Mouse (Mus musculus): ENCODE measurements around the gene Trim44.

Trim44 gene

DNA sequence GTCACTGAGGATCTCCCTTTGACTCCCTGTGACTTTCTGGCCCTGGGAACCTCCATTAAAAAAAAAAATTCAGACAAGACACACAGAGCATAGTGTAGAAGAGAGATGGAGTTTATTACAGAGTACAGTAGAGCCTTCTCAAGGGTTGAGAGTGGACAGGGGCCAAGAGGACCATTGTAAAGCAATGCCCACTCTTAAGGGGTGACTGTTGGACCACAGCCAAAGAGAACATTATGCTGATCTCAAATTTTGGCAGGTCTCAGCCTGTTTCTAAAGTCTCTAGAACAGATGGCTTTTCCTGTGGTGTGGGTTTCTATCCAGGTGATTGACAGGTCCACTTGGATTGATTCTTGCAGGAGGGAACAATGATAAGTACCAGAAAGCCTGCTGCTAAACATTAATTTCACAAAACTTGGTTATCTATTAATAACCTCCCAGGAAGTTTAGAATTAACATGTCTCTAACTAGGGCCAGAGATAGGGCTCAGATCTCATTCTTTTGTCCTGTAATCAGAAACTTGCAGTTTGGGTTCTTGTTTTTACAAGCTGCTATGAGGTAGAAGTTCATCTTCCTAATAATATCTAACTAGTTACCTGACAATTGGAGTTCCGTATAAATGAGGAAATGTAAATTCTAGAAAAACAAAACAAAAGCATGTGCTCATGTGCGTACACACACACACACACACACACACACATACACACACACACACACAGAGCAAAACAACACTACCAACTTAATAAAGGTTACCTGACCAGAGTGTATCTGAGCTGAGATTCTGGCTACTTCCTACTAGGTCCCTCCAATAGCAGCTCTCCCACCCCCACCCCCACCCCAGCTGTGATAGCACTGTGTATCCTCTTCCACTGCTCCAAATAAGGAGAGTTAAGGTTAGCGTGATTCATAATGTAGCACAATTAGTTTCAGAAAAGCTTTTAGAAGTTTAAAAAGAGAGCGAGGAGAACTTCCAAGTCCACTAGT, 1.0 kb downstream of the Trim44 start:
- DNase-seq (ENCODE audit: low spot score): peak; percentile 17

DNA sequence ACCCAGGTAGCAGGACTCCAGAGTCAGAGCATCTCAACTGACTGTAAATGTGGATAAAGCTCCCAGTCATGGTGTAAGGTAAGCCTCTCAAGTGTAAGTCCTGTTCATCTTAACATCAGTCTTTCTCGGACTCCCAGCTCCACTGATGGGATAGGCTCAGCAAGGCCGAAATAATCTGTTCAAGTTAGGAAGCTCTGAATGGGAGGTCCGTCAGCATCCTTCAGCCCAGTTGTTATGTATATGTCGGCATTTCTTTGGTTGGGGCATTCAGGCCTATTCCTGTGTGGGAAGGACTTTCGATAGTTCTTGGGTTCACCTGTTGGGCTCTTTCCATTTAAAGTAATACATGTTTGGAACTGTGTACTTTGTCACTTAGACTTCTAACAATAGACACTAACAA, 3.6 kb downstream of the Trim44 start:
- no peak for DNase-seq (ENCODE audit: low spot score)

GRCm38 (mm10) chr2:102403306-102403705, 4.3 kb downstream of the Trim44 start:
- no peak for DNase-seq (ENCODE audit: low spot score)

DNA sequence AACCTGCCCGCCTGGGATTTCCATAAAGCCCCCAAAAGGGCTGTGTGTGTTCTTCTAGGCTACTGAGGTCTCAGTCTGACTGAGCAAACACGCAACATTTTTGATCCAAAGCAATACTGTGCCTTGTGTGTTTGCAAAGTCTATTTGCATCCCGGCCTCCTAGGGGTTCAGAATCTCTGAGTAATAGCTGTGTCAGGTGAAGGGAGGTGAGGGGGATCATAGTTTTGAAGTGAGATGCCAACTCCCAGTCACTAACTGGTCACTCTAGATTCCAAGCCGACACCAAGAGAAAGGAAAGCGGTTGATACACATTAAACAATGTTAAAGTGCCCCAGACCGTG, 6.3 kb downstream of the Trim44 start:
- DNase-seq (ENCODE audit: low spot score): peak; percentile 11

GRCm38 (mm10) chr2:102400605-102401351, 6.8 kb downstream of the Trim44 start:
- peak; percentile 92 for DNase-seq (ENCODE audit: low spot score)

GRCm38 (mm10) chr2:102399864-102400604, 7.6 kb downstream of the Trim44 start:
- no peak for DNase-seq (ENCODE audit: low spot score)

- DNase-seq (ENCODE audit: low spot score): no peak
These were observed 11.1 kb downstream of the Trim44 start for GRCm38 (mm10) chr2:102396493-102396892.

- DNase-seq (ENCODE audit: low spot score): no peak
These were observed 14.2 kb downstream of the Trim44 start for GRCm38 (mm10) chr2:102393457-102393856.

GRCm38 (mm10) chr2:102385328-102385902, 22.2 kb downstream of the Trim44 start:
- DNase-seq (ENCODE audit: low spot score): no peak

- DNase-seq (ENCODE audit: low spot score): no peak
These were observed 23.1 kb downstream of the Trim44 start for GRCm38 (mm10) chr2:102384496-102384895.

DNA sequence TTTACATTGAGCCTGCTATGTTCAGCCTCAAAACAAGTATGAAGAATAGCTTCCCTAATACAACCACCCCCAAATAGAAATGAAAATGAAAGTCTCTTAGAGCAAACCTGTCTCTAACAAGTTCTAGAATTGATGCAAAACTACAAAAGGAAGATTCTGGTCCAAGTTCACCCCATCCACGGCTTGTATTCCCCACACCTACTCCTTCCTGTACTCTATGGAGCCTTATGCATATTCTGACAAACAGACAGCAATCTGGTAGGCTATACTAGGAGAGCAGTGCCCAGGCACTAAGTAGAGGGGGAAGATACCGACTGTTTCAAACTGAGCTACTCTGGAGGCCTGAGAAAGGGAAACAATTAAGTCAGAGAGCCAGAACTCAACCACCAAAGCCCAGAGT, 23.6 kb downstream of the Trim44 start:
- DNase-seq (ENCODE audit: low spot score): no peak

DNA sequence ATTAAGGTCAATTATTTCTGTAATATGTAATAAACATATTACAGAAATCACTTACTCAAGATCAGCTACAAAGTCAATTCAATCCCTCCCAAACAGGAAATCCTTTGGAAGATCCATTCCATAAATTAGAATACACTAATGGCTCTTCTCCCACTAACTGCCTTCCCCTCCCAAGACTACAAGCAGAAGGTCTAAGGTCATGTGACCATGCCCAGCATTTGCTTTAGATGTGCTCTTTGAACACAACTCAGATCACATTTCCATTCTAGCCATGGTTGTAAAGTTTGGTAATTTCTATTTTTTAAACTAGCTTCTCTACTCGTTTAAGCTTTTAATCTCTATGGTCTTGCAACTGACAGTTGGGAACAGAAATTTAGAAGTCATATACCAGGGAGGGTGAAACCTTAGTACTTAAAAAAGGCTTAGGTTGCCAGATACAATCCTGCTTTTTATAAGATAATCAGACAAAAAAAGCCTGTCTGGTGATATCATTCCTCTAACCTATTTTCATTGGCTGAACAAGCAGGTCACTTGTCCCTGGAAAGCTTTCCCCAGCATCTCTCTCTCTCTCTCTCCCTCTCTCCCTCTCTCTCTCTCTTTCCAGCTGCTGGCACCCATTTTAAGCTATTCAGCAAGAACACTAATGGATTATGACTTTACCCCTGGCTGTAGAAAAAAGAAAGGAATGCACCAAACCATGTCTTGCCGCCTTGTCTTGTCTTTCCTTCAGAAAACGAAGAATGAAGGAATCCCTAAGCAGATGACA, 24.4 kb downstream of the Trim44 start:
- DNase-seq (ENCODE audit: low spot score): no peak

DNA sequence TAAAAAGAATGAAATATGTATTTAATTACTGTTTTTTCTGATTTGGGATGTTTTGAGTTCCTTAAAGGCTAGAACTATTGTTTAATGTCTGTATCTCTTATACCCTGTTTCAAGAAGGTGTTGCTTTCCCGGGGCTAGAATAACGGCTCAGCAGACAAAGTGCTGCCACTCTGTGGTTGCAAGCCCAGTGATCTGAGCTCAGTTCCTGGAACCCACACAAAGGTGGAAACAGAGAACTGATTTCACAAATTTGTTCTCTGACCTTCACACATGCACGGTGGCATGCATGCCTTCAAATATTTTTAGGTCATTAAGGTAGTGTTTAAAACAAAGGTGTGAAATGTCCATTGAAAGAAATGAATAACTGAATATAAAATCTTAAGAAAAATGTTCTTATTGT, 25.1 kb downstream of the Trim44 start:
- DNase-seq (ENCODE audit: low spot score): no peak

DNA sequence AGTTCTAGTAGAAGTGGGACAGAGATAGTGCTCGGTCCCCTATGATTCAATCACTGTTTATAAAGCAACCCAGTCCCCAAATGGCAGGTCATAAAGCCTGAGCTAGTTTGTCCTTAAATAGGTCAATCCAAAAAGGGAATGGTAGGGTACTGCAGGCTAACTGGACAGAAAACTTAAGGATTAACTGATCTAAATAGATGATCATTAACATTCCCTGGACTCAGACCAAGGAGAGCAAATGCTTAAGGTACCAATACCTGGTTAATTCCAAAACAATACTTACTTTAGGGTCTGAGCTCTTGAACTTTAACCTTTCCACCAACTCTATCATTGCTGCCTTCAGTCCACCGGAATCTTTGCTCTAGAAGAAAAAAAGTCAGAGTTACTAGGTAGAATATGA, 27.0 kb downstream of the Trim44 start:
- no peak for DNase-seq (ENCODE audit: low spot score)

- DNase-seq (ENCODE audit: low spot score): no peak
These were observed 28.7 kb downstream of the Trim44 start for GRCm38 (mm10) chr2:102378928-102379327.

DNA sequence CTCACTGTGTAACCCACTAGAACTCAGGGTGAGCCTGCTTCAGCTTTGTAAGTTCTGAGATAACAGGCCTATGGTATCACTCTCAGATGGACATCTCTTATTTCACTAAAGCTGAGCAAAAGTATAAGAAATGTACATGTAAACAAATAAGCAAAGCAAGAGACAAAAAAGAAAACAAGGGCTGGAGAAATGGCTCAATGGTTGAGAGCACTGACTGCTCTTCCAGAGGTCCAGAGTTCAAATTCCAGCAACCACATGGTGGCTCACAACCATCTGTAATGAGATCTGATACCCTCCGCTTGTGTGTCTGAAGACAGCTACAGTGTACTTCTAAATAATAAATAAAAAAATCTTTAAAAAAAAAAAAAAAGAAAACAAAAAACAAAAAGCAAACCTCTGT, 29.2 kb downstream of the Trim44 start:
- DNase-seq (ENCODE audit: low spot score): no peak

DNA sequence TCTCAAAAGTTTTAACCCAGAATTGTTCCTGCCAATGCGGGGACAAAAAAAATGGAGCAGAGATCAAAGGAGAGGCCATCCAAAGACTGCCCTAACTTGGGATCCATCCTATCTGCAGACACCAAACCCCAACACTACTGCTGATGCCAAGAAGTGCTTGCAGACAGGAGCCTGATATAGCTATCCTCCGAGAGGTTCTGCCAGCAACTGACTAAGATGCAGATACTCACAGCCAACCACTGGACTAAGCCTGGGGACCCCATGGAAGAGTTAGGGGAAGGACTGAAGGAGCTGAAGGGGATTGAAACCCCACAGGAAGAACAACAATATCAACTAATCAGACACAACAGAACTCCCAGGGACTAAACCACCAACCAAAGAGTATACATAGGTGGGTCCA, 30.3 kb downstream of the Trim44 start:
- DNase-seq (ENCODE audit: low spot score): no peak

- no peak for DNase-seq (ENCODE audit: low spot score)
These were observed 34.1 kb downstream of the Trim44 start for GRCm38 (mm10) chr2:102373406-102374105.

- DNase-seq (ENCODE audit: low spot score): no peak
These were observed 34.9 kb downstream of the Trim44 start for GRCm38 (mm10) chr2:102372690-102373089.

DNA sequence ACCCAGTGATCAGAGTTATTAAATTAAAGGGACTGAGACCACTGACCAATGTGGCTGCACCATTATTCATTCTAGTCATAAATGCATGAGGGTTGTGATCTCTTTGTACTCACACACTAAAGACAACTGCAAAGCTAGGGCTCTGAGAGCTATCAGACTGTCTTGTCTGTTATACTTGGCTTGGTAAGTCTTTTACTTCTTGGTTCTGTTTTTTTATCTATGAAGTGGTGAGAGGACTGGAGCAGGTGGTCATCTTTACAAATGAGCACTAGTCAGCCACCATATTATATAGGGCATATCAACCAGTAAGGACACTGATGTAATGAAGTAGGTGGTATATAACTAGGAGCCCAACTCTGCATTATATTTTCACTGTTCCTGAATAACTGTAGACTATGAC, 36.3 kb downstream of the Trim44 start:
- no peak for DNase-seq (ENCODE audit: low spot score)
